Mouse (Mus musculus) kidney, adult 18-20 months (tissue): Measurements from ENCODE around the gene Slc6a13.

Experiments used
- DNase-seq: peaks from one replicate; pipeline ENCODE4 v3.0.0; 2021

The Slc6a13 gene

GRCm38 (mm10) chr6:121382071-121382470 lies 82.0 kb downstream of the Slc6a13 start:
- DNase-seq = no peak

GRCm38 (mm10) chr6:121385397-121385796 lies 85.4 kb downstream of the Slc6a13 start:
- DNase-seq = no peak
